Mouse (Mus musculus) urinary bladder, postnatal 4 days (tissue): Measurements from ENCODE around the gene E130311K13Rik.

Source experiments
- DNase-seq, 2 experiments: peaks; one replicate each; pipeline ENCODE4 v3.0.0; 2021 to 2022; ENCODE audit warnings: low spot score in 2 of 2

The E130311K13Rik gene

GRCm38 (mm10) chr3:63928878-63929859 lies at the start of gene E130311K13Rik:
Gene E130311K13Rik (minus strand): TSS chr3:63929472.
- DNase-seq, result peak; percentile 88 to 91

DNA sequence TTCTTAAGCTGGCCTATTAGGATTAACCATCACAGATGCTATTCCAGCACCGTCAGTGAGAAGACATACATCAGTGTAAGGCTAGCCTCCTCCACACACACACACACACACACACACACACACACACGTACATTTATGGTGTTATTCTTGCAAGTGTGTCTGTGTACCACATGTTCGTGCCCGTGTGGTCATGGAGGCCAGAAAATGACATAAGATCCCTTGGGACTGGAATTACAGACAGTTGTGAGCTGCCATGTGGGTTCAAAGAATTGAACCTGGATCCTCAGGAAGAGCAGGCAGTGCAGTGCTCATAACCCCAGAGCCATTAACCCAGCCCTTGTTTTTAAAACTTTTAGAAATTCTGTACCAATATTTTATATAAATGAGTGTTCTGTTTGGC lies 48.6 kb upstream of the E130311K13Rik start:
- DNase-seq, result no peak

DNA sequence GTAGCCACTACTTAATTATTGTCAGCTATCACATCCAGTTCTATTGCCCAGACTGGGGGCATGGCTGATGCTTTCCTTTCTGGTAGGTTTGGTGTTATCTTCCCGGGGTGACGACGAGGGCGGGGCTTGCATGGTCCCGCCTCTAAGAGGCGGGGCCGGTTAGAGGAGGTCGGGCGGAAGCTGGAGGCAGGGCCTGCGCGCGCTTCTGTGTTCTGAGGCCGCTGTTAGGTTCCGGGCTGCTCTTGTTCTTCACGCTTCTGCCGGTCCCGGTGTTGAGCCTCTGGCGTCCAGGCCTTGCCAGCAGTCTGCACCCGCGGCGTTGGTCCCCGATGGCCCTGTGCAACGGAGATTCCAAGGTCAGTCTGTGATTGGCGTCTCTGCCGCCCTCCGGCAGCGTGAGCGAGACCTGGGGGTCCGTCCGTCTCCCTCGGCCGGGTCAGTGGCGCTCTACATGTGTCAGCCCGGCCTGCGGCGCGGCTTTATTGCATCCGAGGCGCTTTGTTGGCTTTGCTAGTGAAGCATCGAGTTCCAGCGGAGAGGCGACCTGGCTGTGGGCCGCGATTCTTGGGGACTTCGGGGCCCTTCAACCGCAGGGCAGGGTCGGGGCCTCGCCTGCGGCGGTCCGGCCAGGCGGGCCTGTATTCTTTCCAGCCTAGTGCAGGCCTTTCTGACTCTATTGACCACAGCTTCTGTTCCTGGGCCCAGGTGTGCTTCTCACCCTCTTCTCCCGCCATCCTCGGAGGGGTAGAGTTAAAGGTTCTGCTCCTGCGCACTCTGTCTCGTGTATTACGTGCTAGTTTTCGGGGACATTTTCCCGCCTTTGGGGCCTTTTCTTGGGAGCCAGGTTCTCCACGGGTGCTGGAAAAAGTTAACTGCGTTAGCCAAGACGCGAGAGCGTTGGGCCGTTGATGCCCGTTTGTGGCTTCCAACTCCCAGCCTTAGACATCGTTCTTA lies 47.0 kb upstream of the E130311K13Rik start, which contains the start of gene Gmps:
Gmps (plus strand) TSS at position 152 of the 954 bp plus-strand sequence.
- peak; percentile 85 to 91 for DNase-seq

DNA sequence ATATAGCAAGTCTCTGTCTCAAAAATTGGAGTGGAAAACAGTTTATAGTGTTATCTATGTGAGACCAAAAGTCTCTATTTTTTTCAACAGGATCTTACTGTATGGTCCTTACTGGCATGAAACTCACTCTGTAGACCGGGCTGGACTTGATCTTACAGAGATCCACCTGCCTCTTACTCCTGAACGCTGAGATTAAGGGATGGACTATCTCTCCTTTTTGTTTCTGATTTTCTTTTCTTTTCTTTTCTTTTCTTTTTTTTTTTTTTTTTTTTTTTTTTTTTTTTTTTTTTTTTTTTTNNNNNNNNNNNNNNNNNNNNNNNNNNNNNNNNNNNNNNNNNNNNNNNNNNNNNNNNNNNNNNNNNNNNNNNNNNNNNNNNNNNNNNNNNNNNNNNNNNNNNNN lies 36.7 kb upstream of the E130311K13Rik start:
- no peak for DNase-seq

- no peak for DNase-seq
Measured at GRCm38 (mm10) chr3:63964922-63965249, 35.6 kb upstream of the E130311K13Rik start.

DNA sequence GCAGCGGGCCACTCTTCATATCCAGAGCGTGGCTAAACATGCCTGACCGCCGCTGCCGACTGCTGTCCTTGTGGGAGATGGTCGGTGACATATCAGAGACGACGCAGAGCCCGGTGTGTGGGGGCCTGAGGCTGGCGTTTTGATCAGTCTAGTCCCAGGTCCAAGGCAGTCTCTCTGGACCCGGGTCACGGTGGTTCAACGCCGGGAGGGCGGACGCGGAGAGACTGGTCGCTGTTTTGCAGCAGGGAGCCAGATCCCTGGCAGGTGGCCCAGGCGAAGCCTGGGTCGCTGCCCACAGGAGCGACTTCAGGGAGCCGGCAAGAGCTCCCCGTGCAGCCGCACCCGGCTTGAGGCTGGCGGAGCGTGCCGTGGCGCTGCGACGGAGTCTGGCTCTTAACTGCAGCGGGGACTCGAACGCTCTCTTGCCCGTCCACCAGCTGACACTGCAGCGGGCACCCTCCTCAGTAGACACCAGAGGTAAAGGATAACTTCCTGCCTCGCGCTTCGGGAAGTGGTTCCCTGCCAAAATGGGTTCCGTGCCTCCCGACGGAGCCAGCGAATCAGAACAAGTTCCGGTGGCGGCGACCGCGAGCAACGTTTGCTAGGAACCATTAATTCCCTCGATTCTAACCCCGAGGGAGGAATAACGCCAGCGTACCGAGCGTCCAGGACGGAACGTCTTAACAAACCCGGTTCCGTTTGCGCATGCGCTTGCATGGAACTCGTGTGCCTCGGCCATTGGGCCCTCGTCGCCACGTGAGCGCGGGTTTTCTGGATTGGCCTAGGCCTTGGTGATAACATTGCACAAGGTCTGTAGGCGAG lies 35.0 kb upstream of the E130311K13Rik start, which contains the start of gene Slc33a1:
Slc33a1 (minus strand) TSS at position 669 of the 822 bp plus-strand sequence.
- DNase-seq, result peak; percentile 97 to 99

GRCm38 (mm10) chr3:63963421-63964099 lies 34.3 kb upstream of the E130311K13Rik start:
- no peak for DNase-seq

- no peak for DNase-seq
Measured at GRCm38 (mm10) chr3:63949837-63950236, 20.6 kb upstream of the E130311K13Rik start.

DNA sequence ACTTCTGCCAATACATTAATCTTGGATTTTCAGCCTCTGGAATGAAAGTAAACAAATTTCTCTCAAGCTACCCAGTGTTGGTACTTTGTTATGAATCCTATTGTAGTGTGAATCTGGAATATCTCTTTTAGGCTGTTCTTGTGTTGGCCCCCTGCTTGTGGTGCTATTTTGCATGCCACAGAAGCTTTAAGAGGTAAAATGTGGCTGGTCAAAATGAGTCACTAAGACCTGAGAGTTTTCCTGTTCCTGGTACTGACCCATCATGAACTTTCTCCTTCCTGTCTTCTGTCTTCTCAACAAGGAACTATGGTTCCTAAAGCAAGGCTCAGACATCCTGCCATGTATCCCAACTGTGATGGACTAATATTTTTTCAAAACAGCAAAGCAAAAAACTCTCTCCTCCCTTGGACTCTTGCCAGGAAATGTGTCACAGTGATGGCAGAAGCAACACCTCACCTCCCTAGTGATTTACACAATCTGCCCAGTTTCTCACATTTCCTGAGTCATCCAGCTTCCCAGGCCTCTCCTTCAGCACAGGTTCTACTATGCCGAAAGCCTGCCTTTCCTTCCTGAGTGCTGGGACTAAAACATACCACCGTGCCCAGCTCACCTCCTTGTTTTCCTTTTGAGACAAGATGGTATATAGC lies 12.1 kb upstream of the E130311K13Rik start:
- DNase-seq, result no peak

DNA sequence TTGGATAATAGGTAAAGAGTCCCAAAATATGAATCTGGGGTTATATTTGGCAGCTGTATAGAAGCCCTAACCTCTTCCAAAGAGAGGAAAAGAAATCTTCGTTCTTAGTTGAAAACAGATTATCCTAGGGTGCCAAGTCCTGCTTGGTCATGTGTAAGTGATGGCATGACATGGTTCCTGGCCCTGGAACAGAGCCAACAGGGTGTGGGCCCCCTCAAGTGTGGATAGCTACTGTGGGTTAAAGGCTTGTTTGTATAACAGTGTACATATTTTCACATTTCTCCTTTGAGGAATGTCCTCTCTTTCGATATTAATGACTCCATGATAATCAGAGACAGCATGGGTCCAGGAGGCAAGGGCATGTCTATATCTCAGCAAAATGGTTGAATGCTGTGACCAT lies 9.7 kb upstream of the E130311K13Rik start:
- DNase-seq, result no peak

DNA sequence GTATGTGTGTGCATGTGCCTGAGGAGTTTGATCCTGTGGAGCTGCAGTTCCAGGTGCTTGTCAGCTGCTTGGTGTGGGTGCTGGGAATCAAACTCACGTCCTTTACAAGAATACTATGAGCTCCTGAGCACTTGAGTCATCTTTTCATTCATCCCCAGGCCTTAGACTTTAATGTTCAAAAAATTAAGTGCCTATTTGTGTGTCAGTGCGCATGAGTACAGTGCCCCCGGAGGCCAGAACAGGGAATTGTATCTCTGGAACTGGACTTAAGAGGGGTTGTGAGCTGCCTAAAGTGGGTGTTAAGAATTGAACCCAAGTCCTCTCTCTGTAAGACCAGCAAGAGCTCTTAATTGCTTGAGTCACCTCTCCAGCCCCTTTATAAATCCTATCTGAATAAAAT lies 9.6 kb downstream of the E130311K13Rik start:
- DNase-seq, result no peak

- DNase-seq, result no peak
Measured at GRCm38 (mm10) chr3:63910301-63910700, 19.0 kb downstream of the E130311K13Rik start.

DNA sequence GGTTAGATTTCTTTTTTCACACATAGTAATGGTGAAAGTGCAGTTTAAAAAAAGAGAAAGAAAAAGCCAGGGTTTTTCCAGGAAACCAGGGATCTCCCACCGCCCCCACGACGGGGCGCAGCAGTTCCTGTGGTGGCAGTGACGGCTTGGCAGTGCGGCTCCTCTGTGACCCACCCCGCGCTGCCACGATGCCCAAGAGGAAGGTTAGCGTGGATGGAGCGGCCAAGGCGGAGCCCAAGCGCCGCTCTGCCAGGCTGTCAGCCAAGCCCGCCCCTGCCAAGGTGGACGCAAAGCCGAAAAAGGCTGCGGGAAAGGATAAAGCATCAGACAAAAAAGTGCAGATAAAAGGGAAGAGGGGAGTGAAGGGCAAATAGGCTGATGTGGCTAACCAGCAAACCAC lies 24.0 kb downstream of the E130311K13Rik start:
- DNase-seq, result no peak

- no peak for DNase-seq
Measured at GRCm38 (mm10) chr3:63904157-63904556, 25.1 kb downstream of the E130311K13Rik start.

- DNase-seq, result no peak
Measured at GRCm38 (mm10) chr3:63900021-63900571, 29.2 kb downstream of the E130311K13Rik start.

DNA sequence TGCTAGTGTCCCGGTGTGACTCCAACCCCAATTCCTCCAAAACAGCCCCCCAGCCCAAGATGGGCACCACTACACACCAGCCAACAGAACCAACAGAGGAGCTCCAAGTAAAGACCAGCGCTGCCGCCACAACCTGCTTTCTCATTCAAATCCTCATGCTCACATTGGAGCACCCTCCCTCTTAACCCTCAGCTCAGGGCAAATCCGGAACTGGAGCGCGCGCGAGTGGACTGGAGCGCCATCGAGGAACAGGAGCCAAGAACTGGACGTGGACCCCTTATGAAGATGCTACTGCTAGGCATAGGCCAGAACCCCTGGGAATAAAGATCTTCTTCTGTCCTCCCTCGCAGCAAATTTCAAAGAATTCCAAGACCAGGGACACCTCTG lies 30.0 kb downstream of the E130311K13Rik start, which contains the start of gene Plch1:
Plch1 (minus strand) TSS at position 164 of the 387 bp plus-strand sequence.
- peak in 1 of 2 experiments; percentile 61 for DNase-seq

- peak; percentile 55 to 72 for DNase-seq
Measured at GRCm38 (mm10) chr3:63898581-63899308, 30.5 kb downstream of the E130311K13Rik start.

DNA sequence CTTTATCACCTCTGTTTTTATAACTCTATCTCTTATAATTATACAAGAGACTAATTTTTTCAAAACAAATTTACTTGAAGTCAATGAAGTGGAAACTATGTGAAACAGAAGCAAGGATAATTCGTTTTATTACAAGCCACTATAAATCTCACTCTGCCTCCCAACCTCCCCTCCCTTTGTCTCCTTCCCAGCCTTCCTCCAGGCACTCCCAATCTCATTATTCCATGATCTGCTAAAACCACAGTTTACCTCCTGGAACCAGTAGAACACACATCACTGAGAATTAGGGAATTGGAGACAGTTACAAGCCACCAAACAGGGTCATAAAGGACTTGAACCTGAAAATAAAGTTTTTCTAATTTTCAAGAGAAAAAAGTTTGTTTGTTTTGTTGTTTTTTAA lies 32.1 kb downstream of the E130311K13Rik start:
- DNase-seq, result no peak

GRCm38 (mm10) chr3:63896303-63896702 lies 33.0 kb downstream of the E130311K13Rik start:
- no peak for DNase-seq
